Mouse (Mus musculus) embryonic facial prominence, embryonic 11.5 days (tissue): ENCODE measurements at regions not wholly inside any gene's neighbourhood (a gene's known extent, or its start where the extent isn't known, plus 50 kb on each side); places are given as distances from the start of the nearest gene placed in this dataset.
A peak's percentile ranks its signal among the peaks of the same experiment; 100 is the strongest.
"Not testable (repeated sequence)": the region's sequence is repeated elsewhere in the genome, so short reads cannot be mapped to it uniquely, and the experiment has no call there.

ENCODE experiments used
- ATAC-seq: fragments of 200-750 bp; cut with Nextera tagmentation; replicated peaks from 2 replicates; pipeline ENCODE4 v1.8.0; 2017; ENCODE audit warnings: low read depth; ENCODE audit not compliant: insufficient number of reproducible peaks, low FRiP score, low TSS enrichment
- DNase-seq: peaks from one replicate; pipeline ENCODE4 v3.0.0-alpha.2; 2015; ENCODE audit warnings: low spot score
- H3K27ac ChIP-seq: fragments of 300-500 bp; sonication (generic); replicated peaks from 2 replicates; pipeline ENCODE4 v1.5.1; 2014; ENCODE audit warnings: mild to moderate bottlenecking, low read depth, low read length, control low read depth
- H3K27me3 ChIP-seq: fragments of 300-500 bp; sonication (generic); 2 replicates; pipeline ENCODE4 v1.6.1; 2014; ENCODE audit warnings: mild to moderate bottlenecking, low read length, moderate library complexity, mixed read lengths; ENCODE audit not compliant: control insufficient read depth, insufficient read depth
- H3K36me3 ChIP-seq: fragments of 300-500 bp; sonication (generic); replicated peaks from 2 replicates; pipeline ENCODE4 v1.6.1; 2014; ENCODE audit warnings: low read depth, mild to moderate bottlenecking, low read length, moderate library complexity, mixed read lengths; ENCODE audit not compliant: control insufficient read depth, insufficient read depth
- H3K4me1 ChIP-seq: fragments of 300-500 bp; sonication (generic); 2 replicates; pipeline ENCODE4 v1.6.1; 2014; ENCODE audit warnings: low read length, mixed read lengths; ENCODE audit not compliant: control insufficient read depth, insufficient read depth
- H3K4me2 ChIP-seq: fragments of 300-500 bp; sonication (generic); 2 replicates; pipeline ENCODE4 v1.6.1; 2014; ENCODE audit warnings: low read depth, mild to moderate bottlenecking, control low read depth, low read length, moderate library complexity
- H3K4me3 ChIP-seq: fragments of 300-500 bp; sonication (generic); 2 replicates; pipeline ENCODE4 v1.5.1; 2014; ENCODE audit warnings: low read depth, low read length, control low read depth
- H3K9ac ChIP-seq: fragments of 300-500 bp; sonication (generic); replicated peaks from 2 replicates; pipeline ENCODE4 v1.6.1; 2014; ENCODE audit warnings: mild to moderate bottlenecking, control low read depth, low read length
- H3K9me3 ChIP-seq: fragments of 300-500 bp; sonication (generic); replicated peaks from 2 replicates; pipeline ENCODE4 v1.6.1; 2016; ENCODE audit warnings: mild to moderate bottlenecking, low read length, inconsistent platforms, mixed read lengths; ENCODE audit not compliant: control insufficient read depth
- WGBS: fragments of 180-500 bp; shearing (Covaris S2); extraction: QIAGEN DNeasy Blood & Tissue Kit; methylation state at CpG from one replicate; pipeline ENCODE4 v1.1.7; 2014; 5-methylcytosine and 5-hydroxymethylcytosine counted together

DNA sequence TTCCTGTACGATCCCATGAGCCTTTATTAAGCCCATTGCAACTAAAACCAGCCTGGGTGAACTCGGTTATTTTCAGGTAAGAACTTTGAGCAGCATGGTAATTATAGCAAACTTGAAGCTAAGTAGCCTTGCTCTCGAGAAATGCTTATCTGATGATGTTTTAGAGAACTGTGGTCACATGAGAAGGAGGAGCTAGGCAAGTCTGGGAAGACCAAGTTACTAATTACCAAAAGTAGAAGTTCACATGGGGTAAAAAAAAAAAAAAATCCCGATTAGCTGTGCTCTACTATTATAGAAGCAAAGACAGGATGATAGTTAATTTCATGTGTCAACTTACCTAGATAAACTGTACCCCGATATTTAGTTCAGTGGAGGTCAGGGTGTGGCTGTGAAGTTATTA, 68.0 kb upstream of the Tbl1xr1 start:
- 76% methylated on average over 5 of the region's 5 CpGs for WGBS
- no peak overlapping the region for H3K4me3 ChIP-seq
- H3K27ac ChIP-seq, result no peak overlapping the region
- no peak for DNase-seq
- no peaks in the 10 kb centered on the region for H3K27me3 ChIP-seq
- H3K9me3 ChIP-seq, result no peaks in the 10 kb centered on the region
- ATAC-seq, result no peak
- H3K9ac ChIP-seq, result no peak overlapping the region
- no peaks in the 10 kb centered on the region for H3K36me3 ChIP-seq
- no peaks in the 10 kb centered on the region for H3K4me1 ChIP-seq
- H3K4me2 ChIP-seq, result no peak overlapping the region

DNA sequence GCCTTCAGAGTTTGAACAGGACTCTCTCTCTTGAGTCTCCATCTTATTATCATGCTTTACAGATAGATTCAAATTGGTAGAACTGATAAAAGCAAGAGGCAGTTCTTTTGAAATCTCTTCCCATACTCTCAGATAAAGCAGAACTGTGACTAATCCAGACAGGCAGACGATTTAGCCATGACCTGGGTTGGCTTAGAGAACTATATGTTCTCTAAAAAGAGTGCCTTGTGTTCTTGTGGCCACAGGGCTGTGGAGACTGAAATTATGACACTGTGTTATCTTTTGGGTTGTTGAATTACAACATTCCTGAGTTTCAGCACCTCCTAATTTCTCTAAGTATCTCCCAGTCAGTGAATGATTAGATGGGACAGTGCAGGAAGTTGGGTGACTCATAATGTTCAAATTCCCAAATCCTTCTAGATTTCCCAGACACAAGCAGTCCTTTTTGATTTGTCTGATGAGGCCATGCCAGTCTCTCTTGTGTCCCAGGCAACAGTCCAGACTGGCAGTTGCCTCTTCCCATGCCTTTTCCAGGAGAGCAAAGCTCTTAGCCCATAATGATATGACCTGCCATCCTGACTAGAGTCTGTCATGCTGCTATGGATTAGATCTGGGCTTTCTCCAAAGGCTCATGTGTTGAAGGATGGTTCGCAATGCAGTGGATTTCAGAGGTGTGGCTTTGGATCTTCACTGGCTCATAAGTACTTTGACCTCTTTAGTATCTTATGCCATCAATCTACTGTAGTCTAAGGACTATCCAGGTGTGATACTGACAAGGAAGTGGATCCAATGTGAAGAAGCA, 66.4 kb upstream of the Tbl1xr1 start:
- Histone ChIP-seq H3K9ac (no peak overlapping the region), H3K4me2 (no peak overlapping the region), H3K4me3 (no peak overlapping the region), H3K4me1 (no peaks in the 10 kb centered on the region), H3K27me3 (no peaks in the 10 kb centered on the region), H3K9me3 (no peaks in the 10 kb centered on the region), H3K36me3 (no peaks in the 10 kb centered on the region), H3K27ac (no peak overlapping the region)
- 81% methylated on average over 2 of the region's 2 CpGs for WGBS
- no peak for DNase-seq
- ATAC-seq, result no peak

DNA sequence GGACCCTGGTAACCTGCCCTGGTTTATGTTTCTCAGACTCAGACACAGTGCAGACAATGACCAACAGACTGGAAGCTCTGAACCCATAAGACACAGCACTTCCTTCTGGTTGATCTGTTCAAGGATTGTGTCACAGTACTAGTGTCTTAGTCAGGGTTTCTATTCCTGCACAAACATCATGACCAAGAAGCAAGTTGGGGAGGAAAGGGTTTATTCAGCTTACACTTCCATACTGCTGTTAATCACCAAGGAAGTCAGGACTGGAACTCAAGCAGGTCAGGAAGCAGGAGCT, 65.8 kb upstream of the Tbl1xr1 start:
- H3K27me3 ChIP-seq, ATAC-seq, H3K9me3 ChIP-seq, H3K4me3 ChIP-seq, H3K4me1 ChIP-seq, H3K9ac ChIP-seq, H3K4me2 ChIP-seq, H3K36me3 ChIP-seq, H3K27ac ChIP-seq, DNase-seq: not testable (repeated sequence)

DNA sequence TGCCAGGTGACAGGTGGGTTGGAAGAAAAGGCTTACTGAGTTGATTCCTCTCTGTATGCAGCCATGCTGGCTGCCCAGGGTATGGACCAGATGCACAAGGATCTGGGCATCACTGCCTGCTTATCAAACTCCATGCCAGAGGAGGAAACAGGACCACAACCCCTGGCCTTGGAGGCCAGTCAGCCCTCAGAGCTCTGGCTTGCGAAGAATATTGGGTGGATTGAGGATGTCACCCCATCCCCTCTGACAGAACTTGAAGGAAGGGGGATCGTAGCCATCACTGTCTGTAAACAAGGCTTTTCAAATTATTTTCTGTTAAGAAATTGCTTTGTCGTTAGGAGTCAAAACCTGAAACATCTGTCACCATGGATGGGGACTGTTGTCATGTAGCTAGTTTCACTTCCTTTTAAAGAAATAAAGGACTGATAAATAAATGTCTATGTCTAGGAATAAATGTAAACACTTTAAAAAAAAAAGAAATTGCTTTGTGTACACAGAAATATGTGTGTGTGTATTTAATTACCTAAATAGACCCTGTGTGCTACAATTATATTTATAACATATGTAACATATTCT, 55.0 kb upstream of the Tbl1xr1 start:
- Histone ChIP-seq H3K27me3 (no peaks in the 10 kb centered on the region), H3K36me3 (no peaks in the 10 kb centered on the region), H3K4me2 (no peak overlapping the region), H3K9me3 (no peaks in the 10 kb centered on the region), H3K4me3 (no peak overlapping the region), H3K4me1 (no peaks in the 10 kb centered on the region; the same call in 1 of the 2 replicates), H3K27ac (no peak overlapping the region), H3K9ac (no peak overlapping the region)
- 77% methylated on average over 3 of the region's 3 CpGs for WGBS
- DNase-seq (no peak), ATAC-seq (no peak)

DNA sequence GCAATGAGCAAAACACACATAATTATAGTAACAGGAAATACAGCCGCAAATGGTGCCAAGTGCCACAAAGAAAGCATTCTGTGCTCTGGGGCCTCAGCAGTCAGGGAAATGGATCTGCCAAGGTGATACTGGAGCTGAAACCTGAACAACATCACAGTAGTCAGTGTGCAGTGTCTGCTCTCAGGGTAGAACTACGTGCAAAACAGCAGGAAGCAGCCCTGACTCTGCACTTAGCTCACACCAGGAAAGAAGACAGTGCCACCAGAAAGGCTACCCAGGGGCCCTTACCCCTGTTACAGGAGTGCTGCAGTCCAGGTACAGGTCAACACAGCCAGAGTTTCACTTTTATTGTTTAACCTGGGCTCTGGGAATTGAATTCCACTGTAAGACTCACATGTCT, 54.0 kb upstream of the Tbl1xr1 start:
- no peaks in the 10 kb centered on the region for H3K27me3 ChIP-seq
- no peaks in the 10 kb centered on the region for H3K9me3 ChIP-seq
- 50% methylated on average over 2 of the region's 2 CpGs for WGBS
- no peak overlapping the region for H3K4me3 ChIP-seq
- DNase-seq (no peak), ATAC-seq (no peak)
- H3K4me2 ChIP-seq, result no peak overlapping the region
- no peak overlapping the region for H3K9ac ChIP-seq
- H3K4me1 ChIP-seq, result no peaks in the 10 kb centered on the region; the same call in 1 of the 2 replicates
- no peak overlapping the region for H3K27ac ChIP-seq
- H3K36me3 ChIP-seq, result no peaks in the 10 kb centered on the region

DNA sequence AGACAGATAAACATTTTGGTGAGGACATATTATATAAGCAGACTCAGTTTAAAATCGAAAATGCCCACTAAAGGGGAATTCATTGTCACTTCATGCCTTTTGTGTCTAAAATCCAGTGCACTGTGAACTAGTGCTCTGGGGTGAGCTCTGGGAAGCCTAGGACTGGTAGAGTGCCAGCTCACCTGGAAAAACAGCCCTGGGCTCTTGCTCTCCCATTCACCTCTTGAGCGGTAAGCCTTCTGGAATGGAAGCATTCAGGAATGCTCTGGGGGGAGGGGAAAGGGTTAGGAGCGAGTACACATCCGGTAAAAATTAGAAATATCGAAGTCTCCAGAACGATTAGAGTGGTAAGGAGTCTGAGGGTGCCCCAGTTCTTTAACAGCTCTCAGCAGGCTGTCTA, 53.4 kb upstream of the Tbl1xr1 start:
- no peak overlapping the region for H3K4me2 ChIP-seq
- no peak overlapping the region for H3K27ac ChIP-seq
- ATAC-seq, result no peak
- no peaks in the 10 kb centered on the region; the same call in 1 of the 2 replicates for H3K4me1 ChIP-seq
- H3K4me3 ChIP-seq, result no peak overlapping the region
- H3K36me3 ChIP-seq, result no peaks in the 10 kb centered on the region
- no peak overlapping the region for H3K9ac ChIP-seq
- no peaks in the 10 kb centered on the region for H3K9me3 ChIP-seq
- peak; percentile 41 for DNase-seq
- no peaks in the 10 kb centered on the region for H3K27me3 ChIP-seq
- 49% methylated on average over 6 of the region's 6 CpGs for WGBS

DNA sequence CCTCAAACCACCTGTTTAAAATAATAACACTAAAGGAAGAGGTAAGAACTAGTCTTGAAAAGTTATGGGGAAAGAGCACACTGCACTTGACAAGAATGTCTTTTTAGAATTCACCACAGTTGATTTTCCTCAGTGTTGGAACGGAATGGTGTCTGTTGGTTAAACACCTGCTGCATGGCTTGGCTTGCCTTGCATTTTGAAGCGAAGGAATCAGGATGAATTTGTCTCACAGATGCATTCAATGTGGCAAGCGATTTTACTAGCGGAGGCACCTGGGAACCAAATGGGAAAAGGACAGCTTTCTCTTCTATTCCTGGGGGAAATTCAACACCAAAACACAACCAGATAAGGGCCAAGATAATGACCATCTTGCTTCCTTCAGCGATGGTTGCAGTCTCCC, 52.9 kb upstream of the Tbl1xr1 start:
- ATAC-seq (no peak), DNase-seq (no peak)
- no peaks in the 10 kb centered on the region for H3K36me3 ChIP-seq
- no peak overlapping the region for H3K27ac ChIP-seq
- H3K9me3 ChIP-seq, result no peaks in the 10 kb centered on the region
- no peak overlapping the region for H3K4me3 ChIP-seq
- H3K27me3 ChIP-seq, result no peaks in the 10 kb centered on the region
- no peak overlapping the region for H3K9ac ChIP-seq
- no peak overlapping the region for H3K4me2 ChIP-seq
- H3K4me1 ChIP-seq, result no peaks in the 10 kb centered on the region; the same call in 1 of the 2 replicates
- WGBS, result 61% methylated on average over 5 of the region's 5 CpGs

DNA sequence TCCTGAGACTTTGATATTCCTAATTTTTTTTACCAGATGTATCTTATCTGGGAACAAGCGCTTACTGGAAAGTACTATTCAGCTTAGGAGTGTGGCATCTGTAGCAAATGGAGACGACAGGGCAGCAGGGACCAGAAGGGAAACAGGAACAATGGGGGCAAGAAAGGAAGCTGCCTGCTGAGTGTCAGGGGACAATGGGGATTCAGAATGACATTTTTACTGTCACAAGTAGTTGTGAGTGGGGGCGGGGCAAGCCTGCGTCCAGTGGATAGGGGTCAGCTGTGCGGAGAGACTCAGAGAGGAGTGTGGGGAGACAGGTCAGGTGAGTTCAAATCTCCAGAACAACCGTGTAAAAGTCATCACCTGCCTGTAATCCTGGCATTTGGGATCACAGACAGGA, 52.3 kb upstream of the Tbl1xr1 start:
- DNase-seq (no peak), ATAC-seq (no peak; the same call in 1 of the 2 replicates)
- H3K9ac ChIP-seq, result no peak overlapping the region
- 17% methylated on average over 6 of the region's 6 CpGs for WGBS
- no peaks in the 10 kb centered on the region for H3K9me3 ChIP-seq
- no peaks in the 10 kb centered on the region; the same call in 1 of the 2 replicates for H3K4me1 ChIP-seq
- no peak overlapping the region for H3K4me2 ChIP-seq
- no peak overlapping the region for H3K4me3 ChIP-seq
- no peaks in the 10 kb centered on the region for H3K36me3 ChIP-seq
- H3K27me3 ChIP-seq, result no peaks in the 10 kb centered on the region
- no peak overlapping the region for H3K27ac ChIP-seq
